Mouse (Mus musculus): Measurements from ENCODE around the gene Anapc10. TPM values are rescaled to one million over a fixed set of nuclear protein-coding genes. Genes with fewer than 3 reads are reported as not detected.

Gene Anapc10
- total and polyA plus RNA-seq, 3 experiments, result 0.11 to 13.7 (median 9.5) TPM

Other genes starting within 250 kb of the Anapc10 start
- gene Otud4, start 72.2 kb upstream of the Anapc10 start, total RNA-seq (2021), result 10 to 100 TPM; 32.9 to 56.6 TPM
- gene Otud4, start 72.2 kb upstream of the Anapc10 start, polyA plus RNA-seq (2012; rRNA removed), result 12.1 and 16.4 TPM in 2 replicates
- gene Abce1, start 80 bp upstream of the Anapc10 start, total RNA-seq (2021), result 10 to 100 TPM; 74.0 to 90.0 TPM
- gene Abce1, start 80 bp upstream of the Anapc10 start, polyA plus RNA-seq (2012; rRNA removed), result 3.0 and 3.5 TPM in 2 replicates

Data from adrenal gland, adult 2 months (tissue).